Mouse (Mus musculus): Measurements from ENCODE around the gene Mllt6.
"Not testable (repeated sequence)": the region's sequence is repeated elsewhere in the genome, so short reads cannot be mapped to it uniquely, and the experiment has no call there.

The Mllt6 gene

GRCm38 (mm10) chr11:97696669-97697068, 33.5 kb downstream of the Mllt6 start:
- no peak for DNase-seq (ENCODE audit: low spot score)

DNA sequence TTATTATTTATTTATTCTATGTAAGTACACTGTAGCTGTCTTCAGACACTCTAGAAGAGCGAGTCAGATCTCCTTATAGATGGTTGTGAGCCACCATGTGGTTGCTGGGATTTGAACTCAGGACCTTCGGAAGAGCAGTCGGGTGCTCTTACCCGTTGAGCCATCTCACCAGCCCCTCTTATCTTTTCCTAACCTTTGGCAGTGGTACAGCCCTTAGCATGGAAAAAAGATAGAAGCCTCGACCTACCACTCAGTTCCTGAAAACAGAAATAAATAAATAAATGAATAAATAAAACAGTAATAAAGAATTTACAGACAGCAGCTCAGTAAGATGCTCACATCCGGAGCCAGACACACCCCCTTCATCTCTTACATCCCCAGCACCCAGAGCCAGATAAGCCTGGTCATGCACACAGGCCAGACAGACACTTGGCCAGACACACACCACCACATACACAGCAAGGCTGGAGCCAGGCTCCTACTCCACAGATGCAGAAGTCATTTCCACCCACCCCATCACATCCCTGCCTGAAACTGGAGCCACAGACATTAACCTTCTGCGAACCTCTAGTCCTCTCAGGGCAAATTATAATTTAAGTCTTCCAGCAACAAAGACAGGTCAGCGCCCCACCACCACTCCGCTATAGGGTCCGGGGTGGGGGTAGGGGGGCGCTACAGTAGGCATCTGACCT, 34.1 kb downstream of the Mllt6 start:
- no peak for DNase-seq (ENCODE audit: low spot score)

DNA sequence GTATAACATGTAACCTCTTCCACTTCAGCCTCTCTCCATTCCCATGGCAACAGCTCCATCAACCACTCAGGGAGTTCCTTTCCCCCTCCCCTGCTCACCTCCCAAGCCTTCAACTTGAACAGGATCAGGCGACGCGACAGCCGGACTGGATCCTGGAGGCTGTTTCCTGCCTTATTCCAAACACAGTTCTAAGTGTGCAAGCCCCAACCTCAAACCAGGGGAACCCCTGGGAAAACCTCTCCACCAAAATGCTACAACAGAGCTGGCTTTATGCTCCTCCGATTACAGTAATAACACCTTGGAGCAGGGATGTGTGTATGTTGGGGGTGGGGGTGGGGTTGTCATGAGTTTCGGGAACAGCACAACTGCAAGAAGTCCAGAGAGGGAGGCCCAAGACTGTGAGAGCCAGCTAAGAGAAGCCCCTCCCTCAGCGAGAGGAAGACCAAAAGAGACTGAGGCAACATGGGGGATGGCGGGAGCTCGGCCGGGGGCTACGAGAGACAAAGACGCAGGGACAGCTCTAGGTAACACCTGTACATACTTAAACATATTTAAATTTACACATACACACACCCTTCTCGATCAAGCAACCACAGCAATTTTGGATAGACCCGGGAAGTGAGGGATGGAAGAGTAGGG, 34.8 kb downstream of the Mllt6 start:
- DNase-seq (ENCODE audit: low spot score) = no peak

DNA sequence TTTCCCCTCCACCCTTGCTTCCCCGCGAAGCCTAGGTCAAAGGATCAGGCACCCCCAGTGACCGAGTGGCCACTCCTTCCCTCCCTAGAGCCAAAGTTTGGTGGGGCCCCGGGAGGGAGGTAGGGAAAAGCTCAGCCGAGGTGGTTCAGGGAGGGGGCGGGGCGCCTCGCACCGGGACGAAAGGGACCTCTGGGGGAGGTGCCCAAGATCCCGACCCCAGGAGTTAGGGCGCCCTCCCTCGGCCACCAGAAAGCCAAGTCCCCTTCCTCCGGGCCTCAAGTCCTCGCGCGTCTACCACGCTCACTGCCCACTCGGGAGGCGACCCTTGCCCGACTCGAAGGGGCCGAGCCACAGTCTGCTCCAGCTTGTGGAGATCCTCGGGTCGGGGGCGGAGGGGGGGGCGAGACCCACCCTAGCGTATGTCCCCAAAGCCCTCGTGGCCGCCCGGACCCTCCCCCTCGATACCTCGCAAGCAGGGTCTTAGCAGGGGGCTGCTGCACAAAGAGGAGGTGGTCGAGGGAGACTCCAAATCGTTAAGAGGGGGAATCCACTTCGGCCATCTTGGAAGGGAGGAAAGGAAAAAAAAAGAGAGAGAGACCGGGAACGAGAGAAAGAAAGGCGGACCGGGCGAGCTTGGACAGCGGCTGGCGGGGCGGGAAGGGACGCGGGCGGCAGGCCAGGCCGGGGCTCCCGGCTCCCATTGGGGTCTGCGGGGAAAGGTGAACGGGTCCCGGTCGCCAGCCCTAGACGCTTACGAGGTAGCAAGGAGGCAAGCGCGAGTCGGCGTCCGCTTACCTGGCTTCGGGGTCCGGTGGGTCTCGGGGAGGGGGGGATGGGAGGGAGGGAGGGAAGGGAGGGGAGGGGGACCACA, 35.8 kb downstream of the Mllt6 start:
- DNase-seq (ENCODE audit: low spot score) = peak; percentile 75

DNA sequence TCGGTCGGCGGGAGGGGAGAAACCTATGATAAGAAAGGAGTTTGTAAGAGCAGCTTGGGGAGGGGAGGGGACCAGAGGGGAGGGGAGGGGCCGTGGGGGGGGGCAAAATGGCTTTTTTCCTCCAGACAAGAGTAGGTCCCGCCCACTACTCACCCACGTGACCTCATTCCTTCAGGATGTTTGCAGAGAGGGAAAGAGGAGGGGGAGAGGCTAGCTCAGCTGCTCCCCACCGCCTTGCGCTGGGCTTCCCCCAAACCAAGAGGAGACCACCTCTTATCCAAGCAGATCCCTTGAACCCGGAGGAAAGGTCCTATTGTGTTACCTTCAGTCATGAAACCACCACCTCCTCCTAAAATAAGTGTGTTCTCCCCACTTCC, 36.4 kb downstream of the Mllt6 start:
- DNase-seq (ENCODE audit: low spot score) = peak; percentile 87

- peak; percentile 85 for DNase-seq (ENCODE audit: low spot score)
Measured at GRCm38 (mm10) chr11:97700003-97700745, 37.0 kb downstream of the Mllt6 start, which contains the start of gene Pcgf2. TSS of gene Pcgf2 (minus strand) at chr11:97700497.

DNA sequence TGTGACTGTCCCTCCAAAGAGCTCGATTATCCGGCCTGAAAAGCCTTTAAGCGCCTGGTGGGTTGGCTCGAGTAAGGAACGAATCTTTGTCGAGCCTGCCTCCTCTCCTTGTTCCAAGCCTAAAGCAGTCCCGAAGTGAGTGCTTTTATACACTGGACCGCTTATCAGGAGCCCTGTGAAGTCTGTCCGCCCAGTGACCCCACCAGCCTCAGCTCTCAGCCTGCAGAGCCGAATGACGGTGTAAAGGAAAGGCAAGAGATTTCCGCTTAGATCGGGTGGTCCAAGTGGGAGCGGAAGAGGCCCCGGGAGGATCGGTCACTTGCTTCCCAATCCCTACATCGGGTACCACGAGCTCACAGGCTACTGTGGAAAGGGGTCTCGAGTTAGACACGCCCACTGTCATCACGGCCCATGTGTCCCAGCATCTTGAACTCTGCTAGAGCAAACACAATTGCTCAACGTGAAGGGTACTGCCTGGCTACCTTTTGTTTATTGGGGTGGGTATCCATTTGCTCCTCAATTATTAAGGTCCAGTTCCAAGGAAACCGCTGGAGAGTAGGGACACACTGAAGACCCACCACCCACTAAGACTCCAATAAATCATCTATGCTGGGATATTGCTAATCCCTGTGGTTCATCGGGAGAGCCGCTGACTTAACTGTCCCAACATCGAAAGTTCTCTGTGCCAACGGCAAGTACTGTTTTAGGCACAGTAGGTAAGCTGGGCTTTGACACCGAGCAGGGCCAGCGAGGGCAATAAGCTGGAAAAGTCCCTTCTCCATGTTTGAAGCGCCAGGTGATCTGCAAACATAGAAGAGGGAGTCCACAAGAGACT, 37.7 kb downstream of the Mllt6 start:
- peak; percentile 45 for DNase-seq (ENCODE audit: low spot score)

DNA sequence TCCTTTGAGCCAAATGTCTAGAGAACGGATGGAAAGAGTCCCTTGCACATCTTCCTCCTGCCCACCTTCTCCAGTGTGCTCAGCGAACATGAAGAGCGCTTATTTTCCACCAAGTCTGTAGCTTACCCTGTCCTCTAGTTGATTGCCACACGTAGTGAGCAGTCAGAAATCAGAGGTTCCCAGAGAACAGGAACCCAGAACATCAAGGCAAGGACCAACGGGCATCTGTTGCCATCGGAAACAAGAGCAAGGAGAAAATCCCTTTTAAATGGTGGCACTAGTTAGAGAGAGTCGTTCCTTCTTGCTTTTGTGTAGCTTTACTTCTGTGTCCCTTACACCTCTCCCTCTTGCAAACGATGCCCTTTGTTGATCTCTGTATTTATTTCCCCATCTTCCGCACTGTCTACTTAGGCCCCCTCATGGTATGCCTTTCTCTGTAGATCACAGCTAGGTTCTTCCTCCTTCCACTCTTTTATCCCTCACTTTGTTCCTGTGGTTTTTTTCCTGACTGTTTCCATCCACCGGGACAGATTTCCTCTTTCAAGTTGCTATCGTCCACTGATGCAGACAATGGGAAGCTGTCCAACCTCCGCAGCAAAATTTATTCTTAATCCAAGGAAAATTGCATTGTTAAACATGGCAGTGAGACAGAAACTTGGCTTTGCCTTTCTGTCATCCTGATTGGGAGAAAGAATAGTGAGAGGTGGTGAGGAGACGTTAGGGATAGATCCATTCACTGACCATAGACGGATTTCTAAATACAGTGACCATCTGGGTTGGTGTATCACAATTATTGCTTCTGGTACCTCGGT, 38.6 kb downstream of the Mllt6 start:
- no peak for DNase-seq (ENCODE audit: low spot score)

DNA sequence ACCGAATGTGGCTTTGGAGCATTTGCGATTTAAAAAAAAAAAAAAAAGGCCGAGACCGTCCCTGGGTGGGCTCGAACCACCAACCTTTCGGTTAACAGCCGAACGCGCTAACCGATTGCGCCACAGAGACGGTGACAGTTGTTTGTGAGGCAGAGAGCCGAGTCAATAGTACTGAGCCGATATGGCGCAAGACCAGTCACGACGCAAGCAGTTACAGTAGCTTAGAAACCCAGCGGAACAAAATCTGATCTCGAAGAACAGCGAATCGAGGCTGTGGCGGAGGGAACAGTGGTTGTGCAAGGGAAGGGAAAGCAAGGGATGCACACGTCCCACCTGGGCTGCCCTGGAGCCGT, 39.2 kb downstream of the Mllt6 start:
- peak; percentile 89 for DNase-seq (ENCODE audit: low spot score)

DNA sequence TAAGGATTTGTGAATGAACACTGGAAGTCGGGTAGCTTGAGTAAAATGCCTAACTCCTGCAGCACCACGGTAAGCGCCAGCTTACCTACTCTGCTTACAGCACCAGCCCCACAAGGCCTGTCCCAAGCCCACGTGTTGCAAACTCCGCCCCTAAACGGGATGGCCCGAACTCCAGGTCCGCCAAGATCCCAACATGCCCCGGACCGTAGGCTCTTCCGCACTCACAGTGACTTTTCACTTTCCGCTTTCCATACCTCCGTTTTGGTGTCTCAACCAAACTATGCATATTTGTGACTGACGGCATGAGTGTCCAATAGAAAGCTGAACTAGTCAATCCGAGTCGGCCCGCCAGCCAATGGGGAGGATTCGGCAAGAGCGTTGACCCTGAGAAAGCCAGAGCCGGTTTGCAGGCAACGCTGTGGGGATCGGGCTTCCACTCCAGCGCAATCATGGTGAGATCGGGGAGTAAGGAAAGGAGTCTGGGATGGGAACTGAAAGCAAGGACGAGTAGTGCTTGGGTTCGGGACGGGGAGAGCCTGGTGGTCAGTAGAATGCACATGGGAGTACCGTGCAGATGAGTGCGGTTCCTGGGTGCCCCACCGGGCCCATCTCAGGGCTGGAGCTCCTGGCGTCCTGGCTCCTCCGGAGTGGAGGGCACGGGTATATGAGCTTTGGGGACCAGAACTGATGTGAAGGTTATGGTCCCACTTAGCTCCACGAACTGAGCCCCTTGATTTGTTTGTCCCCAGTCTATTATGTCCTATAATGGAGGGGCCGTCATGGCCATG, 40.0 kb downstream of the Mllt6 start, which contains the start of gene Psmb3:
Gene Psmb3, plus strand, starts transcription at position 361 of the 788 bp plus-strand sequence.
- DNase-seq (ENCODE audit: low spot score) = peak; percentile 100

GRCm38 (mm10) chr11:97710067-97710466, 46.9 kb downstream of the Mllt6 start:
- not testable (repeated sequence) for DNase-seq (ENCODE audit: low spot score)

DNA sequence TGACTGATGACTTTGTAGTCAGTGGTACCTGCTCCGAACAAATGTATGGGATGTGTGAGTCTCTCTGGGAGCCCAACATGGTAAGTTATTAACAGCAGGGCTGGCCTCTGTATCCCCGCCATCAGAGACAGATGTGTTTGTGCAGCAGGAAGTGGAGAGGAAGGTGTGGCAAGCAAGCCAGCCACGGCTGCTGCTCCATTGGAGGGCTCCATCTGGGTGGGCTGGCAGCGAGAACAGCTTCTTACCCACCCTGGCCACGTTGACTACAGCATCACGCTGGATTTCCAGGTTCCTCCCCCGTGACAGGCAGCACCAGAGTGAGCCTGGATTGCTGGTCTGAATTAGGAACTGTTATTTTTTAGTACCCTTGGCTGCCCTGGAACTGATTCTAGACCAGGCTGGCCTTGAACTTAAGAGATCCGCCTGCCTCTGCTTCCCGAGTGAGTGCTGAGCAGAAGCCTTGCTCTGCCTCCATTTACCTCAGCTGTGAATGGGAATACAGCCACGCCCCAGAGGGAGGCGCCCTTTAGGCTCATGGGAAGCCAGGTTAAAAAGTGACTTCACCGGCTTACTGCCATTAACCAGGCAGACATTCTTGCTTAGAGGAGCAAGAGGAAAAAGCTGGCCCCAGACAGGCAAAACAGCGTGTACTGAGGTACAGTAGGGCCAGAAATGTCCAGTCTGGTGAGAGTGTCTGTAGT, 48.1 kb downstream of the Mllt6 start:
- DNase-seq (ENCODE audit: low spot score) = no peak

DNA sequence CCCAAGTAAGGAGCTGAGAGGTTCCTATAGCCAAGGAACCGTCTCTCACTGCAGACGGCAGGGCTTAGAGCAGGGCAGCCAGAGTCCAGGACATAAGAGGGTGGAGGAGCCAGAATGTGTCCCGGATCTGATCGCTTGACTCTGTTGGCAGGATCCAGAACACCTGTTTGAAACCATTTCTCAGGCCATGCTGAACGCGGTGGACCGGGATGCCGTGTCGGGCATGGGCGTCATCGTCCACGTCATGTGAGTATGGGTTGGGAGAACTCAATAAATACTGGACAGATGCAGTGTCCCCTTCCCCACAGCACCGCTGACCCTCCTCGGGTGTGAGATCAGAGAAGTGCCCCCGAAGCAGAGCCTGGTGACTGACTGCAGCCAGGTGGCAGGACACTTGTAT, 49.1 kb downstream of the Mllt6 start:
- DNase-seq (ENCODE audit: low spot score) = no peak

DNA sequence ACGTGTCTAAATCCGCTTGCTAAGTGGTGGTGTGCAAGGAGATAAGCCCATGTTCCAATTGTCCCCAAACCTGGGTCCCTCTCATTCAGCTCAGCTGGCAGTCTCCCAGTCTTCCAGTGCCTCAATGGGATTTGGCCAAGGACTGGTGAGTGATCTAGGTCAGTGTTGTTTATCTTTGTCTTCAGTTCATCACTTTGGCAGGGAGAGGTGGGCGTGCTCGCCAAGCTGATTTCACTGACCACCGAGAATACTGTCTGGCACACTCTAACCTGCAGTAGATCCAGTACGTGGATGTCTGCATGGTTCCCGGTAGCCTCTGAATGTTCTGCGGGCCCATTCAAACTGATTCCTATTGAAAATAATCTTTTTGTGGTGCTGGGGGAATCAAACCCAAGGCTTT, 50.7 kb downstream of the Mllt6 start:
- no peak for DNase-seq (ENCODE audit: low spot score)

- no peak for DNase-seq (ENCODE audit: low spot score)
Measured at GRCm38 (mm10) chr11:97714356-97714755, 51.1 kb downstream of the Mllt6 start.

GRCm38 (mm10) chr11:97714784-97715760, 51.9 kb downstream of the Mllt6 start:
- DNase-seq (ENCODE audit: low spot score) = peak; percentile 79

- no peak for DNase-seq (ENCODE audit: low spot score)
Measured at GRCm38 (mm10) chr11:97716021-97716420, 52.8 kb downstream of the Mllt6 start.

All from MN1 (cell line).